Mouse (Mus musculus) midbrain, embryonic 14.5 days (tissue): Measurements from ENCODE around the gene Pdzd2. TPM values are rescaled to one million over a fixed set of nuclear protein-coding genes. Genes with fewer than 3 reads are reported as not detected.

ENCODE experiments used
- ATAC-seq: fragments of 200-750 bp; cut with Nextera tagmentation; 2 replicates; pipeline ENCODE4 v1.8.0; 2017; ENCODE audit warnings: moderate number of reproducible peaks, moderate library complexity; ENCODE audit not compliant: low FRiP score, low TSS enrichment
- DNase-seq: peaks from one replicate; pipeline ENCODE4 v3.0.0-alpha.2; 2015
- H3K27ac ChIP-seq: fragments of 300-500 bp; sonication (generic); replicated peaks from 2 replicates; pipeline ENCODE4 v1.5.1; 2014; ENCODE audit warnings: mild to moderate bottlenecking, low read depth, low read length, moderate library complexity
- H3K27me3 ChIP-seq: fragments of 300-500 bp; sonication (generic); 2 replicates; pipeline ENCODE4 v1.6.1; 2014; ENCODE audit warnings: low read length, control low read depth, mixed read lengths; ENCODE audit not compliant: control insufficient read depth, insufficient read depth
- H3K36me3 ChIP-seq: fragments of 300-500 bp; sonication (generic); 2 replicates; pipeline ENCODE4 v1.6.1; 2014; ENCODE audit warnings: low read length, control low read depth; ENCODE audit not compliant: control insufficient read depth, insufficient read depth
- H3K4me1 ChIP-seq: fragments of 300-500 bp; sonication (generic); 2 replicates; pipeline ENCODE4 v1.6.1; 2014; ENCODE audit warnings: mild to moderate bottlenecking, antibody characterized with exemption, low read length, control low read depth; ENCODE audit not compliant: control insufficient read depth, insufficient read depth
- H3K4me2 ChIP-seq: fragments of 300-500 bp; sonication (generic); 2 replicates; pipeline ENCODE4 v1.6.1; 2014; ENCODE audit warnings: mild to moderate bottlenecking, low read length, moderate library complexity
- H3K4me3 ChIP-seq: fragments of 300-500 bp; sonication (generic); replicated peaks from 2 replicates; pipeline ENCODE4 v1.5.1; 2014; ENCODE audit warnings: low read depth, low read length
- H3K9ac ChIP-seq: fragments of 300-500 bp; sonication (generic); replicated peaks from 2 replicates; pipeline ENCODE4 v1.6.1; 2014; ENCODE audit warnings: mild to moderate bottlenecking, low read length, moderate library complexity
- H3K9me3 ChIP-seq: fragments of 300-500 bp; sonication (generic); 2 replicates; pipeline ENCODE4 v1.6.1; 2016; ENCODE audit warnings: low read length, control low read depth, mixed read lengths; ENCODE audit not compliant: control insufficient read depth
- WGBS: fragments of 180-500 bp; shearing (Covaris S2); extraction: QIAGEN DNeasy Blood & Tissue Kit; methylation state at CpG from one replicate; pipeline ENCODE4 v1.1.7; 2014; 5-methylcytosine and 5-hydroxymethylcytosine counted together
- polyA plus RNA-seq: library from polyadenylated mRNA; unstranded; fragments of >200 nt; fragmentation: Nextera tagmentation; extraction: Ambion mirVana; gene quantifications from 2 replicates; pipeline ENCODE4 v1.2.1, GENCODE M21; 2014

Pdzd2 gene
- polyA plus RNA-seq, 1 experiment from 2014 or later = 11.2 TPM

GRCm38 (mm10) chr15:12456808-12457207, 282.9 kb downstream of the Pdzd2 start:
- Histone ChIP-seq H3K9ac (no peak overlapping the region), H3K27me3 (no peaks in the 10 kb centered on the region), H3K9me3 (no peaks in the 10 kb centered on the region), H3K4me3 (no peak overlapping the region), H3K36me3 (no peaks in the 10 kb centered on the region), H3K27ac (no peak overlapping the region), H3K4me1 (no peaks in the 10 kb centered on the region), H3K4me2 (no peak overlapping the region)
- ATAC-seq (no peak), DNase-seq (no peak)
- WGBS = 77% methylated on average over 7 of the region's 7 CpGs

GRCm38 (mm10) chr15:12453343-12453742, 286.4 kb downstream of the Pdzd2 start:
- DNase-seq (no peak), ATAC-seq (no peak)

GRCm38 (mm10) chr15:12452141-12452995, 287.4 kb downstream of the Pdzd2 start:
- H3K9me3 ChIP-seq = no peaks in the 10 kb centered on the region
- no peak overlapping the region for H3K27ac ChIP-seq

More at GRCm38 (mm10) chr15:12453343-12453742, 286.4 kb downstream of the Pdzd2 start:
- H3K27ac ChIP-seq = no peak overlapping the region
- H3K27me3 ChIP-seq = no peaks in the 10 kb centered on the region
- no peak overlapping the region for H3K4me2 ChIP-seq
- 91% methylated on average over 2 of the region's 2 CpGs for WGBS
- H3K9me3 ChIP-seq = no peaks in the 10 kb centered on the region
- H3K4me1 ChIP-seq = no peaks in the 10 kb centered on the region
- no peaks in the 10 kb centered on the region for H3K36me3 ChIP-seq
- no peak overlapping the region for H3K4me3 ChIP-seq
- no peak overlapping the region for H3K9ac ChIP-seq

GRCm38 (mm10) chr15:12451448-12451847, 288.3 kb downstream of the Pdzd2 start:
- WGBS = 79% methylated on average over 4 of the region's 4 CpGs
- Histone ChIP-seq H3K27ac (no peak overlapping the region), H3K4me1 (no peaks in the 10 kb centered on the region)

More at GRCm38 (mm10) chr15:12452141-12452995, 287.4 kb downstream of the Pdzd2 start:
- DNase-seq (no peak), ATAC-seq (no peak)
- H3K4me3 ChIP-seq = no peak overlapping the region
- 90% methylated on average over 6 of the region's 6 CpGs for WGBS
- H3K27me3 ChIP-seq = no peaks in the 10 kb centered on the region
- H3K4me2 ChIP-seq = no peak overlapping the region
- H3K4me1 ChIP-seq = no peaks in the 10 kb centered on the region
- H3K9ac ChIP-seq = no peak overlapping the region
- no peaks in the 10 kb centered on the region for H3K36me3 ChIP-seq

GRCm38 (mm10) chr15:12450790-12451189, 288.9 kb downstream of the Pdzd2 start:
- no peak overlapping the region for H3K4me2 ChIP-seq
- H3K27me3 ChIP-seq = no peaks in the 10 kb centered on the region
- 93% methylated on average over 6 of the region's 6 CpGs for WGBS
- ATAC-seq = no peak
- no peaks in the 10 kb centered on the region for H3K9me3 ChIP-seq
- H3K27ac ChIP-seq = no peak overlapping the region
- no peaks in the 10 kb centered on the region for H3K36me3 ChIP-seq
- no peaks in the 10 kb centered on the region for H3K4me1 ChIP-seq
- no peak overlapping the region for H3K4me3 ChIP-seq
- no peak overlapping the region for H3K9ac ChIP-seq
- DNase-seq = no peak

More at GRCm38 (mm10) chr15:12451448-12451847, 288.3 kb downstream of the Pdzd2 start:
- no peak for DNase-seq
- Histone ChIP-seq H3K9me3 (no peaks in the 10 kb centered on the region), H3K4me3 (no peak overlapping the region), H3K36me3 (no peaks in the 10 kb centered on the region), H3K9ac (no peak overlapping the region), H3K27me3 (no peaks in the 10 kb centered on the region), H3K4me2 (no peak overlapping the region)
- ATAC-seq = no peak

GRCm38 (mm10) chr15:12449321-12449720, 290.4 kb downstream of the Pdzd2 start:
- no peaks in the 10 kb centered on the region for H3K4me1 ChIP-seq
- H3K4me3 ChIP-seq = no peak overlapping the region
- H3K36me3 ChIP-seq = no peaks in the 10 kb centered on the region
- H3K9ac ChIP-seq = no peak overlapping the region
- no peak overlapping the region for H3K4me2 ChIP-seq
- whole genome bisulfite sequencing = 63% methylated on average over 2 of the region's 2 CpGs
- H3K27me3 ChIP-seq = no peaks in the 10 kb centered on the region
- DNase-seq (no peak), ATAC-seq (no peak)
- no peaks in the 10 kb centered on the region for H3K9me3 ChIP-seq
- H3K27ac ChIP-seq = no peak overlapping the region

DNA sequence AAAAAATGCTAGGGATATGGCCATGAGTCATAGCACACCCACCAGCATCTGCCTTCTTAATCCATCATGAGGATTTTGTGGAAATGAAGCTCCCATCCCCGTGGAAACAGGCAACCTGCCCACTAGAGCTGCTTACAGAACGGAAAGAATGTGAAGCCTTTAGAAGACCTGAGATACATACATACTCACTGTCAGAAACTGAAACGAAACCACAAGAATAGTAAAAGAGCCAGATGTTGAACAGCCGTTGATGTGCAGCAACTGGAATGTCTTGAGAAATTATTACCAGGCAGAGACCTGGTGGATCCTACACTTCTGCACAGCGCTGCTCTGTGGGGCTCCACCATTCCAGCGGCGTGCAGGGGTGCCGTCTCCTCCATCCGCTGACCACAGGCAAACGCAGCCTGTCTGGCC, 292.7 kb downstream of the Pdzd2 start:
- H3K27me3 ChIP-seq = no peaks in the 10 kb centered on the region
- H3K4me3 ChIP-seq = no peak overlapping the region
- no peaks in the 10 kb centered on the region for H3K36me3 ChIP-seq
- H3K4me1 ChIP-seq = no peaks in the 10 kb centered on the region
- no peak overlapping the region for H3K27ac ChIP-seq
- ATAC-seq (no peak), DNase-seq (no peak)
- no peak overlapping the region for H3K4me2 ChIP-seq
- no peaks in the 10 kb centered on the region for H3K9me3 ChIP-seq
- H3K9ac ChIP-seq = no peak overlapping the region
- 79% methylated on average over 10 of the region's 10 CpGs for WGBS

GRCm38 (mm10) chr15:12444551-12444950, 295.2 kb downstream of the Pdzd2 start:
- 70% methylated on average over 5 of the region's 5 CpGs for WGBS
- Histone ChIP-seq H3K9me3 (no peaks in the 10 kb centered on the region), H3K4me3 (no peak overlapping the region), H3K27ac (no peak overlapping the region), H3K4me1 (no peaks in the 10 kb centered on the region), H3K9ac (no peak overlapping the region), H3K27me3 (no peaks in the 10 kb centered on the region), H3K36me3 (no peaks in the 10 kb centered on the region), H3K4me2 (no peak overlapping the region)
- DNase-seq (no peak), ATAC-seq (no peak)

GRCm38 (mm10) chr15:12439351-12439751, 300.4 kb downstream of the Pdzd2 start:
- no peaks in the 10 kb centered on the region for H3K27me3 ChIP-seq
- DNase-seq (no peak), ATAC-seq (no peak)
- 57% methylated on average over 6 of the region's 6 CpGs for WGBS
- H3K27ac ChIP-seq = no peak overlapping the region
- H3K4me3 ChIP-seq = no peak overlapping the region
- no peaks in the 10 kb centered on the region for H3K4me1 ChIP-seq
- no peak overlapping the region for H3K4me2 ChIP-seq
- no peak overlapping the region for H3K9ac ChIP-seq
- no peaks in the 10 kb centered on the region for H3K9me3 ChIP-seq
- H3K36me3 ChIP-seq = no peaks in the 10 kb centered on the region
